Mouse (Mus musculus): ENCODE measurements around the gene Rgs9. TPM values are rescaled to one million over a fixed set of nuclear protein-coding genes. Genes with fewer than 3 reads are reported as not detected.

The Rgs9 gene
- polyA plus RNA-seq, 1 experiment from 2014 or later = 16.1 TPM

DNA sequence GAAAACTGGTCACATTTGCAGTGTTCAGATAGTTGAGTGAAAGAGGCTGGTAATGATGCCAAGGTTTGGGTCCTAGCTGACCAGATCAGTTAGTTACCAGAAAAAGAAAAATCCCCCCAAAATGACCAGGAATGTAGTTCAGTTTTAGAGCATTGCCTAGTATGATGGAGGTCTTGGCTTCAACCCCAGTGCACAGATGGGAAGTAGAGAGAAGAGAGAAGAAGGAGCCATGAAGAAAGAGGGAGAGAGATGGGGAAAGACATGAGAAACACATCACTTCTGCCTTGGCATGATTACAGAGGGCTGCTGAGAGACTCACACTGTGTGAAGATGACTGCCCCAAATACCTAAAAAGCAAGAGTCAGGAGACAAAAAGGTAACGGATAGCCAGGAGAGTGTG, 13.1 kb downstream of the Rgs9 start:
- no peaks in the 10 kb centered on the region for H3K4me1 ChIP-seq (ENCODE audit: control insufficient read depth, insufficient read depth, low read length)
- no peak overlapping the region for H3K4me3 ChIP-seq (ENCODE audit: low read depth, low read length)
- no peak for ATAC-seq (ENCODE audit: low read depth)
- WGBS = 97% methylated on average over 1 of the region's 1 CpGs
- no peak overlapping the region for H3K9ac ChIP-seq (replicated peaks; ENCODE audit: low read depth, low read length)
- H3K27me3 ChIP-seq (ENCODE audit: control insufficient read depth, insufficient read depth, low read length) = no peaks in the 10 kb centered on the region
- no peak overlapping the region for H3K27ac ChIP-seq (ENCODE audit: low read depth, low read length)
- H3K4me2 ChIP-seq (ENCODE audit: low read depth, low read length) = no peak overlapping the region
- no peaks in the 10 kb centered on the region for H3K9me3 ChIP-seq (ENCODE audit: control insufficient read depth, low read length)
- no peaks in the 10 kb centered on the region for H3K36me3 ChIP-seq (ENCODE audit: control insufficient read depth, insufficient read depth, low read length)

DNA sequence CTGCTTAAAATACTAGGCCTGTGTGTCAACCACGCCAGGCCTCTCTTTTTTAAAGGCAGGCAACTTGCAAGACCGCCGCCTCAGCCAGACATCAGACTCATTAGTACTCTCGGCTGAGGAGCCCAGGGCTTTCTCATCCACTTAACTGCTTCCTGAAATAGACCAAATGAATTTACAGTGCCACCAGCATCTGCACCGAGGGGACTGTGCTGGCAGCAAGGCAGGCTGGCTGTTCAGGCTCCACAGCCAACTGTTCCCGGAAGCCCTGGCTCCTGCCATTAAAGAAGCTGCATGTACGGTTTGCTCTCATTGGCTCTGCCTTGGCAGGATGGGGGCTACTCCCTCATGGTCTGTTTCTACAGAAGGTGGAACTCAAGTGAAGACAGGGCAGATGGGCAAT, 19.7 kb downstream of the Rgs9 start:
- Histone ChIP-seq H3K36me3 (ENCODE audit: control insufficient read depth, insufficient read depth, low read length) (no peaks in the 10 kb centered on the region), H3K27ac (ENCODE audit: low read depth, low read length) (peak overlapping the region; percentile 22; the same call in 1 of the 2 replicates), H3K27me3 (ENCODE audit: control insufficient read depth, insufficient read depth, low read length) (no peaks in the 10 kb centered on the region), H3K4me3 (ENCODE audit: low read depth, low read length) (no peak overlapping the region), H3K4me1 (ENCODE audit: control insufficient read depth, insufficient read depth, low read length) (no peaks in the 10 kb centered on the region), H3K9ac (replicated peaks; ENCODE audit: low read depth, low read length) (no peak overlapping the region), H3K9me3 (ENCODE audit: control insufficient read depth, low read length) (no peaks in the 10 kb centered on the region), H3K4me2 (ENCODE audit: low read depth, low read length) (no peak overlapping the region)
- ATAC-seq (ENCODE audit: low read depth) = no peak
- 51% methylated on average over 7 of the region's 7 CpGs for WGBS

DNA sequence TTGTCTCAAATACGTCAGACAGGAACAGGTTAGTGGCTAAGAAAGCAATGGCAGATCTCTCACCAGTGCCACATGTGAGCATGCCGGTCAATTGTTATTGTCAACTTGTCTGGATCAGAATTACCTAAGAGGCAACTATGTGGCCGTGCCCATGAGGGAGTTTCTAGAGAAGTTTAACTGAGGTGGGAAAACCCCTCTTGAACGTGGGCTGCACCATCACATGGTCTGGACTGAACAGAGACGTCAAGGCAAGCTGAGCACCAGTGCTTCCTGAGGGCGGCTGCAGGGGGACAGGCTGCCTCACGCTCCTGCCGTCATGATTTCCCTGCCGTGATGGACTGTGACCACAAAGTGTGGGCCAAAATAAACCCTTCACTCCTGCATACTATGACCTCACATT, 26.5 kb downstream of the Rgs9 start:
- no peak overlapping the region for H3K27ac ChIP-seq (ENCODE audit: low read depth, low read length)
- H3K36me3 ChIP-seq (ENCODE audit: control insufficient read depth, insufficient read depth, low read length) = no peaks in the 10 kb centered on the region
- no peak overlapping the region for H3K4me3 ChIP-seq (ENCODE audit: low read depth, low read length)
- no peak overlapping the region for H3K4me2 ChIP-seq (ENCODE audit: low read depth, low read length)
- no peak for ATAC-seq (ENCODE audit: low read depth)
- no peak overlapping the region for H3K9ac ChIP-seq (replicated peaks; ENCODE audit: low read depth, low read length)
- WGBS = 90% methylated on average over 9 of the region's 9 CpGs
- no peaks in the 10 kb centered on the region for H3K9me3 ChIP-seq (ENCODE audit: control insufficient read depth, low read length)
- peaks cover 7% of the 10 kb centered on the region; the same call in 1 of the 2 replicates for H3K4me1 ChIP-seq (ENCODE audit: control insufficient read depth, insufficient read depth, low read length)
- H3K27me3 ChIP-seq (ENCODE audit: control insufficient read depth, insufficient read depth, low read length) = no peaks in the 10 kb centered on the region

DNA sequence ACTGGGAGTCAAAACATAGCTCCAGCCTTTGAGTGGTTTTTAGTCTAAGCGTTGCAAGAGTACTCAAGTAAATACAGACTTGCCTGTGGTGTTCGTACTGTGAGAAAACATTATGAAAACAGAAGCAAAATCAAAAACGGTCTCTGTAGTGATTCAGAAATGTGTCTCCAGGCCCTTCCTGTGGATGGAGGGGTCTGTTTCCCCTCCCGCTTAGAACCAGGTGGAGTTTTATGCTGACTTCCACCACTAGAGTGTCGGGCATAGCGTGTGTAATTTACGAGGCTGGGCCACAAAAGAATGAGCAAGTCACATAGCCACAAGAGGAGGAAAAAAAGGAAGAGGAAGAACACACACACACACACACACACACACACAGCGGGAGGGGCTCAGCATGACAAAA, 27.6 kb downstream of the Rgs9 start:
- no peak overlapping the region for H3K9ac ChIP-seq (replicated peaks; ENCODE audit: low read depth, low read length)
- H3K9me3 ChIP-seq (ENCODE audit: control insufficient read depth, low read length) = no peaks in the 10 kb centered on the region
- H3K4me3 ChIP-seq (ENCODE audit: low read depth, low read length) = no peak overlapping the region
- H3K27ac ChIP-seq (ENCODE audit: low read depth, low read length) = peak overlapping the region; percentile 77; the same call in 1 of the 2 replicates
- WGBS = 45% methylated on average over 8 of the region's 8 CpGs
- H3K36me3 ChIP-seq (ENCODE audit: control insufficient read depth, insufficient read depth, low read length) = no peaks in the 10 kb centered on the region
- peaks cover 7% of the 10 kb centered on the region; the same call in 1 of the 2 replicates for H3K4me1 ChIP-seq (ENCODE audit: control insufficient read depth, insufficient read depth, low read length)
- H3K4me2 ChIP-seq (ENCODE audit: low read depth, low read length) = no peak overlapping the region
- ATAC-seq (ENCODE audit: low read depth) = no peak
- no peaks in the 10 kb centered on the region for H3K27me3 ChIP-seq (ENCODE audit: control insufficient read depth, insufficient read depth, low read length)

DNA sequence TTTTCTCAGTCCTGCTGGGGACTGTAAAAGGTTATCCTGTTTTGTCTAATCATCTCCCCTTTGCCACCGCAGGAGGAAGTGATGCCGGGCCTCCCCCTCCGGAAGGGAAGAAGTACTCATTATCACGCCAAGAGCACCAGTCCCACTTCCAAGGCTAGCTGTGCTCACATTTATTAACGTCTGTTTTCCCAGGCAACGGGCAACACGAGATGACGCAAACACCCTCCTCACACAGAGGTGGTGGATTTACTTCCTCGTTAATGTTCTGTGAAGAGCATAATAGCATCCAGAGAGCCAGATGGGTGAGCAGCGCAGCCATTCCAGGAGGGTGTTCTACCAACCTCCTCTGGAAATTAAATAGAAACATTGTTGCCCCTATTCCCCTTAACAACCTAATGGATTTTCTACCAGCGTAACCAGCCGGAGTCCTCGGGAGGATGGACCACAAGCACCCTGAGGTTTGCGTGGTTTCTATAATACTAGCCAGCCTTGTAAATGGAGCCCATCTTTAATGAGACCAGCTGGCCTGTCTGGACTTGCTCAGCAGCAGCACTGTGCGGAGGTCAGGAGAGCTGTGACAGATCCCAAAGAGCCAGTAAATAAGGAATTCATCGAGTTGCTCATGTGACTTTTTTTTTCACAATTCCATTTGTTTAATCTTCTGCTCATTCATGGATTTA, 28.1 kb downstream of the Rgs9 start:
- no peaks in the 10 kb centered on the region for H3K36me3 ChIP-seq (ENCODE audit: control insufficient read depth, insufficient read depth, low read length)
- H3K4me3 ChIP-seq (ENCODE audit: low read depth, low read length) = no peak overlapping the region
- no peak overlapping the region for H3K9ac ChIP-seq (replicated peaks; ENCODE audit: low read depth, low read length)
- peak overlapping the region; percentile 77 for H3K27ac ChIP-seq (ENCODE audit: low read depth, low read length)
- H3K4me1 ChIP-seq (ENCODE audit: control insufficient read depth, insufficient read depth, low read length) = peaks cover 7% of the 10 kb centered on the region; the same call in 1 of the 2 replicates
- no peaks in the 10 kb centered on the region for H3K27me3 ChIP-seq (ENCODE audit: control insufficient read depth, insufficient read depth, low read length)
- ATAC-seq (ENCODE audit: low read depth) = peak; percentile 81; the same call in 1 of the 2 replicates
- WGBS = 30% methylated on average over 16 of the region's 16 CpGs
- H3K4me2 ChIP-seq (ENCODE audit: low read depth, low read length) = no peak overlapping the region
- H3K9me3 ChIP-seq (ENCODE audit: control insufficient read depth, low read length) = no peaks in the 10 kb centered on the region

DNA sequence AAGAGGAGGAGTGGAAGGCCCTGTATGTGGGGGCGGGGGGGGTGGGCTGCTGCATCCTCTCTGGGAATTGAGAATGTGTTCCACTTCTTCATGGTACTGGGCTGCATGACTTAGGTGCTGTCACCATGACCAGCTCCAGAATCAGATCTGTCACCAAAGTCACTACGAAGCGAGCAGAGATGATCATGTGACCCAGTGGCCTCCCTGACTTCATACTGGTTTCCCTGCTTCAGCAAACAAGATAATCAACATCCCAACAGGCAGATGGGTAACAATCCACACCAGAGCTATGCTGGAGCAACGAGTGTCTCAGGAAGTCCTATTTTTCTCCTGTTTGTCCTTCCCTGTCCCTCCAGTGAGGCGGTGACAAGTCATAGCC, 28.7 kb downstream of the Rgs9 start:
- WGBS = 70% methylated on average over 5 of the region's 5 CpGs

DNA sequence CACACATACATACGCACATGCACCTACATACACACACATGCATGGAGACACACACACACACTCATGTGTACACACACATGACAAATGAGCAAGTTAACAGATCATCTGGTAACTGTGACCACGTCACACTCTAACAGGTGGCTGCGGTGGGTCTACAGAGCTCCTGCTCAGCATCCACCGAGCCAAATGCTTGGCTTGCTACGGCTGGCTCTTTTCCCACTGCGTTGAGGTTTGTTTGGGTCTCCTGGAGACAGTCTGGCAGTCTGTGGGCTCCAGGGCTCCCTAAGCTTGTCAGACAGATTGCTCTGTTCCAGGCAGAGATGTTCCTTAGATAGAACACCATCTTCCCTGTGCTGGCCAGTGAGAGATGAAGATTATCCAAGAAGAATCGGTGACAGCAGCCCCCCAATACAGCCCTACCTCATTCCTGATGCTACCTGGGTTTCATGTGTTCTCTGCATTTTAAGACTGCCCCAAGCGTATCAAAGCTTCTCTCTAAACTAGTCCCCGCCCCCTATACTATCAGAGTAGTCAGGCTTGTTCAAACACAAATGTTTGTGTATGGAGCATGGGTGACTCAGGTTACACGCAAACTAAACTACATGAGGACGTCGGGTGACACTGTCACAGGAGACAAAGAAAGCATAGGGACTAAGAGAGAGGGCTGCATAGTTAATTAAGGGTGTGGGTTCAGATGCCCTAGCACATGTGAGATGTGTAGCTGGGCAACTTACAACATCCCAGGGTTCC, 31.6 kb downstream of the Rgs9 start:
- H3K27me3 ChIP-seq (ENCODE audit: control insufficient read depth, insufficient read depth, low read length) = no peaks in the 10 kb centered on the region
- no peak overlapping the region for H3K27ac ChIP-seq (ENCODE audit: low read depth, low read length)
- no peak overlapping the region for H3K4me3 ChIP-seq (ENCODE audit: low read depth, low read length)
- 84% methylated on average over 12 of the region's 12 CpGs for WGBS
- no peak overlapping the region for H3K9ac ChIP-seq (replicated peaks; ENCODE audit: low read depth, low read length)
- H3K9me3 ChIP-seq (ENCODE audit: control insufficient read depth, low read length) = no peaks in the 10 kb centered on the region
- no peak for ATAC-seq (ENCODE audit: low read depth)
- no peaks in the 10 kb centered on the region for H3K36me3 ChIP-seq (ENCODE audit: control insufficient read depth, insufficient read depth, low read length)
- no peak overlapping the region for H3K4me2 ChIP-seq (ENCODE audit: low read depth, low read length)
- H3K4me1 ChIP-seq (ENCODE audit: control insufficient read depth, insufficient read depth, low read length) = peaks cover 7% of the 10 kb centered on the region; the same call in 1 of the 2 replicates

More for the DNA sequence above, 28.7 kb downstream of the Rgs9 start:
- Histone ChIP-seq H3K36me3 (ENCODE audit: control insufficient read depth, insufficient read depth, low read length) (no peaks in the 10 kb centered on the region), H3K4me2 (ENCODE audit: low read depth, low read length) (no peak overlapping the region), H3K9me3 (ENCODE audit: control insufficient read depth, low read length) (no peaks in the 10 kb centered on the region), H3K4me1 (ENCODE audit: control insufficient read depth, insufficient read depth, low read length) (peaks cover 7% of the 10 kb centered on the region; the same call in 1 of the 2 replicates), H3K4me3 (ENCODE audit: low read depth, low read length) (no peak overlapping the region), H3K9ac (replicated peaks; ENCODE audit: low read depth, low read length) (no peak overlapping the region), H3K27ac (ENCODE audit: low read depth, low read length) (peak overlapping the region; percentile 77), H3K27me3 (ENCODE audit: control insufficient read depth, insufficient read depth, low read length) (no peaks in the 10 kb centered on the region)
- no peak for ATAC-seq (ENCODE audit: low read depth)

DNA sequence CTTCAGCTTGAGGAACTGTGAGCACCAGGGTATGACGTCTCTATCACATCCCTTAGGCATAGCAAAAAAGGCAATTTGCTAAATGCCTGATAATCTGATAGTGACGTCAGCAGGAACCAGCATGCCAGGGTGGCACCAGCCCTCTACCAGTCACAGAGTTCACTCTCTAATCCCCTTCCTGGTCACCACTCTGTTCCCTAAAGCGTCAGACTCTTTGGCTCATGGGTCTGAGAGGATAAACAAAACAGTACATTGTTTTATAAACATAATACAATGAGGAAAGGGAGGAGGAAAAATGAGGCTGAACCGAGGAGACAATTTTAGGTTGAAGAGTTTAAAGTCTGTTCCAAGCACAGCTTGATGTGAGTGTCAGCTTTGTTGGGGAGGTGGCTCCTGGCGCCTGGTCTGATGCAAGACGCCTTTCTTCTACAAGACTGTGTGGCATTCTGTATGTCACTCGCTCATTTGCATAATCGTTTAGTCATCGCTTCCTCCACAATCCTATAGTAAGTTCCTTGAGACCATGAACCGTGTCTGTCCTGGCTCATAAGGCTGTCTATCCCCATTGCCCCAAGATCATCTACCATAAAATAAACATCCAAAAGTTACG, 33.7 kb downstream of the Rgs9 start:
- Histone ChIP-seq H3K9ac (replicated peaks; ENCODE audit: low read depth, low read length) (no peak overlapping the region), H3K36me3 (ENCODE audit: control insufficient read depth, insufficient read depth, low read length) (no peaks in the 10 kb centered on the region), H3K4me3 (ENCODE audit: low read depth, low read length) (no peak overlapping the region), H3K27ac (ENCODE audit: low read depth, low read length) (no peak overlapping the region), H3K9me3 (ENCODE audit: control insufficient read depth, low read length) (no peaks in the 10 kb centered on the region), H3K4me1 (ENCODE audit: control insufficient read depth, insufficient read depth, low read length) (no peaks in the 10 kb centered on the region), H3K27me3 (ENCODE audit: control insufficient read depth, insufficient read depth, low read length) (no peaks in the 10 kb centered on the region), H3K4me2 (ENCODE audit: low read depth, low read length) (no peak overlapping the region)
- no peak for ATAC-seq (ENCODE audit: low read depth)
- WGBS = 68% methylated on average over 11 of the region's 11 CpGs

DNA sequence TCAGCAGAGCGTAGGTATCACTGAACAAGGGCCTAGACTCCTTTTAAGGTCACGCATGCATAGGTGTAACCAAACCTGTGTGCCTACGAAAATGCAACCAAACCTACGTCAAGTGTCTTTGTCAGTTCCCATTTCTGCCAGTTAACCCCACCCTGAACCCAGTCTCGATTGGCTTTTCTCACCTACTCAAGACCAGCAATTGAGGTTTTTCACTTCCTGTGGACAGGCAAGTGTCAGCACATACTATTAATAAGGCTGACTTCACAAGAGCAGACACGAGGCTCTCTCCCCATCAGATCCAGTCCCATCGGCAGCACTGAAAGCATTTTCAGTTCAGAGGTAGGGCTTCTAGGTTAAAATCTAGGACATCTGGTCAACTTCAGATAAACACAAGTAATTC, 37.4 kb downstream of the Rgs9 start:
- Histone ChIP-seq H3K27me3 (ENCODE audit: control insufficient read depth, insufficient read depth, low read length) (no peaks in the 10 kb centered on the region), H3K4me2 (ENCODE audit: low read depth, low read length) (no peak overlapping the region), H3K9ac (replicated peaks; ENCODE audit: low read depth, low read length) (no peak overlapping the region), H3K36me3 (ENCODE audit: control insufficient read depth, insufficient read depth, low read length) (no peaks in the 10 kb centered on the region), H3K4me3 (ENCODE audit: low read depth, low read length) (no peak overlapping the region), H3K4me1 (ENCODE audit: control insufficient read depth, insufficient read depth, low read length) (no peaks in the 10 kb centered on the region), H3K27ac (ENCODE audit: low read depth, low read length) (no peak overlapping the region), H3K9me3 (ENCODE audit: control insufficient read depth, low read length) (no peaks in the 10 kb centered on the region)
- 93% methylated on average over 7 of the region's 7 CpGs for WGBS
- ATAC-seq (ENCODE audit: low read depth) = no peak
